ENCODE assay signal across 8 mouse cellular contexts in genomic region chr5:131814503-131815003, GRCm38 (mm10).
DNase-seq lines count a peak whose midpoint lies in the region; ATAC-seq and TF ChIP-seq lines count a peak whose summit lies in the region.

No protein-coding gene starts in this region.

- H3K4me3 ChIP-seq in midbrain, postnatal 0 days (ENCODE audit: low read depth, low read length) = no peak overlapping the region
- H3K4me3 ChIP-seq in midbrain, embryonic 11.5 days (ENCODE audit: low read depth, low read length) = no peak overlapping the region

- peaks cover 6% of the 10 kb centered on the region; the same call in 1 of the 2 replicates for H3K4me1 ChIP-seq in midbrain, postnatal 0 days (ENCODE audit: insufficient read depth, low read length)
- H3K4me1 ChIP-seq in midbrain, embryonic 11.5 days (ENCODE audit: control insufficient read depth, insufficient read depth, low read length) = no peaks in the 10 kb centered on the region

- no peak for TF ChIP-seq CTCF in midbrain, postnatal 0 days (IDR thresholded peaks at IDR 0.05)

- ATAC-seq in midbrain, postnatal 0 days (ENCODE audit: low FRiP score) = no peak
- no peak for ATAC-seq in midbrain, embryonic 11.5 days (ENCODE audit: low FRiP score)

- no peak overlapping the region for H3K4me2 ChIP-seq in midbrain, postnatal 0 days (ENCODE audit: low read depth, low read length, poor library complexity, severe bottlenecking)
- H3K4me2 ChIP-seq in midbrain, embryonic 11.5 days = no peak overlapping the region

- H3K27ac ChIP-seq in midbrain, postnatal 0 days (ENCODE audit: low read depth, low read length) = no peak overlapping the region
- no peak overlapping the region for H3K27ac ChIP-seq in midbrain, embryonic 11.5 days (ENCODE audit: low read depth, low read length)

- H3K36me3 ChIP-seq in midbrain, postnatal 0 days (ENCODE audit: insufficient read depth, low read length) = no peaks in the 10 kb centered on the region
- H3K36me3 ChIP-seq in midbrain, embryonic 11.5 days (ENCODE audit: control insufficient read depth, insufficient read depth, low read length) = no peaks in the 10 kb centered on the region

- WGBS in midbrain, postnatal 0 days = 64% methylated on average over 9 of the region's 9 CpGs
- WGBS in midbrain, embryonic 11.5 days = 85% methylated on average over 9 of the region's 9 CpGs

- H3K27me3 ChIP-seq in midbrain, postnatal 0 days (ENCODE audit: insufficient read depth, low read length) = no peaks in the 10 kb centered on the region
- no peaks in the 10 kb centered on the region for H3K27me3 ChIP-seq in midbrain, embryonic 11.5 days (ENCODE audit: control insufficient read depth, insufficient read depth, low read length)

- intact Hi-C loops in heart, postnatal 25 days (cut with DNase I) = no loop called here

- peak; percentile 38 for DNase-seq in midbrain, postnatal 0 days (ENCODE audit: low spot score)
- DNase-seq in midbrain, embryonic 11.5 days (ENCODE audit: low spot score, missing footprints) = no peak
- peak; percentile 87 for DNase-seq in fibroblast of lung, adult 2 months (ENCODE audit: low read depth)
- peak; percentile 45 for DNase-seq in heart, postnatal 25 days (ENCODE audit: low spot score)
- peak; percentile 50 for DNase-seq in lung, postnatal 25 days (ENCODE audit: low spot score)
- no peak for DNase-seq in thymus, postnatal 25 days
- DNase-seq in kidney, postnatal 14 days = no peak
- DNase-seq in spleen, adult 12 weeks (ENCODE audit: low spot score) = no peak

- H3K9ac ChIP-seq in midbrain, postnatal 0 days (replicated peaks; ENCODE audit: low read length, poor library complexity, severe bottlenecking) = no peak overlapping the region
- H3K9ac ChIP-seq in midbrain, embryonic 11.5 days (ENCODE audit: low read length) = no peak overlapping the region

- no peaks in the 10 kb centered on the region for H3K9me3 ChIP-seq in midbrain, postnatal 0 days (ENCODE audit: low read length)
- H3K9me3 ChIP-seq in midbrain, embryonic 11.5 days (ENCODE audit: control insufficient read depth, low read length) = no peaks in the 10 kb centered on the region

Comparison
In these comparisons a context has a peak if more than half of its experiments do, and no peak if none do; other contexts are left out.
1. DNase-seq: peak in midbrain, postnatal 0 days (single experiment), fibroblast of lung, adult 2 months (single experiment), heart, postnatal 25 days (single experiment) and lung, postnatal 25 days (single experiment); none in midbrain, embryonic 11.5 days (single experiment), thymus, postnatal 25 days (single experiment), kidney, postnatal 14 days (single experiment) and spleen, adult 12 weeks (single experiment).